Mouse (Mus musculus) B cell, adult 2 months (primary cell): ENCODE data around the gene Izumo2.

Experiments
- DNase-seq, 2 experiments: peaks; one replicate each; pipeline ENCODE4 v3.0.0; 2022

Gene Izumo2

GRCm38 (mm10) chr7:44708574-44708973, at the start of gene Izumo2:
Gene Izumo2 (plus strand): TSS chr7:44708742.
- no peak for DNase-seq

- no peak for DNase-seq
These were observed 47.3 kb upstream of the Izumo2 start for GRCm38 (mm10) chr7:44661219-44661618.

GRCm38 (mm10) chr7:44662168-44662567, 46.4 kb upstream of the Izumo2 start:
- no peak for DNase-seq

- DNase-seq = no peak
These were observed 46.0 kb upstream of the Izumo2 start for GRCm38 (mm10) chr7:44662569-44662968.

- no peak for DNase-seq
These were observed 45.0 kb upstream of the Izumo2 start for GRCm38 (mm10) chr7:44663546-44663945.

GRCm38 (mm10) chr7:44664731-44665130, 43.8 kb upstream of the Izumo2 start:
- no peak for DNase-seq

GRCm38 (mm10) chr7:44666462-44666861, 42.1 kb upstream of the Izumo2 start:
- DNase-seq = no peak

GRCm38 (mm10) chr7:44667996-44668738, 40.4 kb upstream of the Izumo2 start:
- no peak for DNase-seq

GRCm38 (mm10) chr7:44669103-44669502, 39.4 kb upstream of the Izumo2 start:
- DNase-seq = no peak

- DNase-seq = peak; percentile 37 to 48
These were observed 37.7 kb upstream of the Izumo2 start, which contains the start of gene Myh14 for GRCm38 (mm10) chr7:44670803-44671202. Gene Myh14 (minus strand): TSS chr7:44670843.

GRCm38 (mm10) chr7:44672193-44672592, 36.3 kb upstream of the Izumo2 start:
- peak; percentile 24 for DNase-seq

GRCm38 (mm10) chr7:44674511-44674910, 34.0 kb upstream of the Izumo2 start:
- no peak for DNase-seq

GRCm38 (mm10) chr7:44675171-44675570, 33.4 kb upstream of the Izumo2 start:
- DNase-seq = no peak

GRCm38 (mm10) chr7:44676126-44676525, 32.4 kb upstream of the Izumo2 start:
- no peak for DNase-seq

- DNase-seq = no peak
These were observed 31.9 kb upstream of the Izumo2 start for GRCm38 (mm10) chr7:44676611-44677010.

- no peak for DNase-seq
These were observed 24.9 kb upstream of the Izumo2 start for GRCm38 (mm10) chr7:44683656-44684055.

- DNase-seq = no peak
These were observed 22.8 kb upstream of the Izumo2 start for GRCm38 (mm10) chr7:44685531-44686402.

GRCm38 (mm10) chr7:44688890-44689289, 19.7 kb upstream of the Izumo2 start:
- DNase-seq = peak; percentile 25 to 29

- DNase-seq = no peak
These were observed 19.2 kb upstream of the Izumo2 start for GRCm38 (mm10) chr7:44689331-44689730.

- no peak for DNase-seq
These were observed 14.9 kb upstream of the Izumo2 start for GRCm38 (mm10) chr7:44693427-44694175.

GRCm38 (mm10) chr7:44695223-44695622, 13.3 kb upstream of the Izumo2 start:
- DNase-seq = no peak

- DNase-seq = no peak
These were observed 11.3 kb upstream of the Izumo2 start for GRCm38 (mm10) chr7:44697191-44697710.

- no peak for DNase-seq
These were observed 10.6 kb upstream of the Izumo2 start for GRCm38 (mm10) chr7:44697980-44698379.
